Mouse (Mus musculus) MEL (cell line): ENCODE measurements around the gene Ttc41. TPM values are rescaled to one million over a fixed set of nuclear protein-coding genes. Genes with fewer than 3 reads are reported as not detected.
A peak's percentile ranks its signal among the peaks of the same experiment; 100 is the strongest.

Experiments used
- DNase-seq: peaks from one replicate; pipeline ENCODE4 v3.0.0; 2011; ENCODE audit warnings: low read depth, low spot score
- H3K27ac ChIP-seq: 2 replicates; pipeline ENCODE4 v1.5.1; 2012; ENCODE audit warnings: low read depth, mild to moderate bottlenecking, control low read depth, low read length, moderate library complexity; ENCODE audit not compliant: control insufficient read depth
- H3K27me3 ChIP-seq, 2 experiments: fragments of 150-350 bp in 1 of 2; sonication (generic) in 1 of 2; 2 replicates each; pipeline ENCODE4 v1.6.1; 2012; ENCODE audit warnings: low read length in 2 of 2, mild to moderate bottlenecking in 2 of 2, improper control_type of control experiment in 1 of 2, moderate library complexity in 1 of 2; ENCODE audit not compliant: insufficient read depth in 2 of 2, control insufficient read depth in 1 of 2
- H3K36me3 ChIP-seq, 2 experiments: 2 replicates each; pipeline ENCODE4 v1.6.1; 2012 to 2014; ENCODE audit warnings: low read length in 2 of 2, improper control_type of control experiment in 1 of 2, inconsistent platforms in 1 of 2, mild to moderate bottlenecking in 1 of 2; ENCODE audit not compliant: insufficient read depth in 2 of 2, control insufficient read depth in 1 of 2
- H3K4me1 ChIP-seq, 2 experiments: fragments of 150-350 bp in 1 of 2; sonication (generic) in 1 of 2; 2 replicates each; pipeline ENCODE4 v1.6.1; 2012; ENCODE audit warnings: low read length in 2 of 2, improper control_type of control experiment in 1 of 2, mild to moderate bottlenecking in 1 of 2; ENCODE audit not compliant: insufficient read depth in 2 of 2, control insufficient read depth in 1 of 2
- H3K4me3 ChIP-seq, 2 experiments: fragments of 150-350 bp in 1 of 2; sonication (generic) in 1 of 2; 2 replicates each; pipeline ENCODE4 v1.5.1; 2012; ENCODE audit warnings: low read depth in 2 of 2, low read length in 2 of 2, mild to moderate bottlenecking in 2 of 2, moderate library complexity in 2 of 2, control low read depth in 1 of 2, improper control_type of control experiment in 1 of 2; ENCODE audit not compliant: control insufficient read depth in 1 of 2, insufficient read depth in 1 of 2
- H3K79me2 ChIP-seq: 2 replicates; pipeline ENCODE4 v1.6.1; 2012; ENCODE audit warnings: mild to moderate bottlenecking, low read length, moderate library complexity; ENCODE audit not compliant: control insufficient read depth, poor library complexity, insufficient read depth
- H3K9ac ChIP-seq: 2 replicates; pipeline ENCODE4 v1.6.1; 2012; ENCODE audit warnings: low read depth, mild to moderate bottlenecking, control low read depth, low read length, moderate library complexity; ENCODE audit not compliant: control insufficient read depth, poor library complexity, severe bottlenecking
- H3K9me3 ChIP-seq: fragments of 150-350 bp; sonication (generic); replicated peaks from 2 replicates; pipeline ENCODE4 v1.6.1; 2012; ENCODE audit warnings: mild to moderate bottlenecking, low read length, improper control_type of control experiment, moderate library complexity; ENCODE audit not compliant: insufficient read depth
- BHLHE40 ChIP-seq: IDR thresholded peaks from 2 replicates; pipeline ENCODE4 v1.6.1; 2012; ENCODE audit warnings: low read depth, mild to moderate bottlenecking, inconsistent platforms, low read length, improper control_type of control experiment, borderline replicate concordance
- CHD1 ChIP-seq: IDR thresholded peaks from 2 replicates; pipeline ENCODE4 v1.6.1; 2012; ENCODE audit warnings: low read depth, mild to moderate bottlenecking, inconsistent platforms, low read length, improper control_type of control experiment
- CHD2 ChIP-seq: IDR thresholded peaks from 2 replicates; pipeline ENCODE4 v1.6.1; 2011; ENCODE audit warnings: low read length, improper control_type of control experiment
- CTCF ChIP-seq, 3 experiments: IDR thresholded peaks in 2 of 3; conservative IDR thresholded peaks in 1 of 3; 2 replicates each; pipeline ENCODE4 v1.5.1; 2011 to 2012; ENCODE audit warnings: low read length in 3 of 3, low read depth in 2 of 3, mild to moderate bottlenecking in 2 of 3, improper control_type of control experiment in 1 of 3, inconsistent platforms in 1 of 3, mixed read lengths in 1 of 3, moderate library complexity in 1 of 3; ENCODE audit not compliant: control insufficient read depth in 1 of 3, insufficient read depth in 1 of 3, poor library complexity in 1 of 3, severe bottlenecking in 1 of 3
- E2F4 ChIP-seq: IDR thresholded peaks from 2 replicates; pipeline ENCODE4 v1.6.1; 2011; ENCODE audit warnings: low read depth, low read length, improper control_type of control experiment, borderline replicate concordance
- ELF1 ChIP-seq: IDR thresholded peaks from 2 replicates; pipeline ENCODE4 v1.6.1; 2014; ENCODE audit warnings: low read depth, mild to moderate bottlenecking, inconsistent platforms, low read length, improper control_type of control experiment, moderate library complexity
- EP300 ChIP-seq, 2 experiments: IDR thresholded peaks; 2 replicates each; pipeline ENCODE4 v1.6.1; 2011; ENCODE audit warnings: improper control_type of control experiment in 2 of 2, low read length in 2 of 2, low read depth in 1 of 2, mild to moderate bottlenecking in 1 of 2
- ETS1 ChIP-seq: IDR thresholded peaks from 2 replicates; pipeline ENCODE4 v1.6.1; 2012; ENCODE audit warnings: low read depth, mild to moderate bottlenecking, inconsistent platforms, low read length, improper control_type of control experiment, moderate library complexity
- GATA1 ChIP-seq: IDR thresholded peaks from 2 replicates; pipeline ENCODE4 v1.6.1; 2011; ENCODE audit warnings: low read depth, low read length, improper control_type of control experiment
- HCFC1 ChIP-seq: IDR thresholded peaks from 2 replicates; pipeline ENCODE4 v1.6.1; 2012; ENCODE audit warnings: low read depth, mild to moderate bottlenecking, inconsistent platforms, low read length, improper control_type of control experiment, moderate library complexity
- JUND ChIP-seq: IDR thresholded peaks from 2 replicates; pipeline ENCODE4 v1.6.1; 2011; ENCODE audit warnings: low read depth, mild to moderate bottlenecking, improper control_type of control experiment, low read length
- KAT2A ChIP-seq: conservative IDR thresholded peaks from 2 replicates; pipeline ENCODE4 v1.6.1; 2012; ENCODE audit warnings: low read depth, low read length, improper control_type of control experiment, inconsistent platforms
- MAFK ChIP-seq: IDR thresholded peaks from 2 replicates; pipeline ENCODE4 v1.6.1; 2011; ENCODE audit warnings: low read depth, mild to moderate bottlenecking, low read length, improper control_type of control experiment, borderline replicate concordance
- MAX ChIP-seq: IDR thresholded peaks from 2 replicates; pipeline ENCODE4 v1.6.1; 2011; ENCODE audit warnings: low read length, improper control_type of control experiment
- MAZ ChIP-seq: IDR thresholded peaks from 2 replicates; pipeline ENCODE4 v1.6.1; 2012; ENCODE audit warnings: low read depth, mild to moderate bottlenecking, inconsistent platforms, low read length, improper control_type of control experiment
- MEF2A ChIP-seq: IDR thresholded peaks from 2 replicates; pipeline ENCODE4 v1.6.1; 2014; ENCODE audit warnings: low read depth, mild to moderate bottlenecking, inconsistent platforms, low read length, improper control_type of control experiment; ENCODE audit not compliant: poor library complexity, insufficient replicate concordance, severe bottlenecking; ENCODE audit errors: extremely low read depth
- MXI1 ChIP-seq: IDR thresholded peaks from 2 replicates; pipeline ENCODE4 v1.6.1; 2011; ENCODE audit warnings: mild to moderate bottlenecking, low read depth, low read length, improper control_type of control experiment
- MYB ChIP-seq: IDR thresholded peaks from 2 replicates; pipeline ENCODE4 v1.6.1; 2011; ENCODE audit warnings: mild to moderate bottlenecking, low read depth, low read length, improper control_type of control experiment
- NELFE ChIP-seq: IDR thresholded peaks from 2 replicates; pipeline ENCODE4 v1.6.1; 2011; ENCODE audit warnings: low read depth, low read length, improper control_type of control experiment
- NRF1 ChIP-seq: IDR thresholded peaks from 2 replicates; pipeline ENCODE4 v1.6.1; 2014; ENCODE audit warnings: low read depth, mild to moderate bottlenecking, inconsistent platforms, low read length, improper control_type of control experiment, moderate library complexity; ENCODE audit not compliant: poor library complexity, insufficient read depth, severe bottlenecking
- POLR2A ChIP-seq, 2 experiments: IDR thresholded peaks; 2 replicates each; pipeline ENCODE4 v1.6.1; 2011 to 2012; ENCODE audit warnings: low read length in 2 of 2, mild to moderate bottlenecking in 2 of 2, control low read depth in 1 of 2, improper control_type of control experiment in 1 of 2, low read depth in 1 of 2, moderate library complexity in 1 of 2; ENCODE audit not compliant: control insufficient read depth in 1 of 2, insufficient read depth in 1 of 2, poor library complexity in 1 of 2
- POLR2AphosphoS2 ChIP-seq: IDR thresholded peaks from 2 replicates; pipeline ENCODE4 v1.6.1; 2011; ENCODE audit warnings: low read length, improper control_type of control experiment
- POLR2AphosphoS5 ChIP-seq: IDR thresholded peaks from 2 replicates; pipeline ENCODE4 v1.6.1; 2012; ENCODE audit warnings: low read depth, borderline replicate concordance, mild to moderate bottlenecking, inconsistent platforms, low read length, moderate library complexity, mixed read lengths
- RAD21 ChIP-seq: IDR thresholded peaks from 2 replicates; pipeline ENCODE4 v1.6.1; 2011; ENCODE audit warnings: mild to moderate bottlenecking, low read depth, low read length, improper control_type of control experiment
- RCOR1 ChIP-seq: IDR thresholded peaks from 2 replicates; pipeline ENCODE4 v1.6.1; 2012; ENCODE audit warnings: low read depth, mild to moderate bottlenecking, inconsistent platforms, low read length, improper control_type of control experiment
- SIN3A ChIP-seq: IDR thresholded peaks from 2 replicates; pipeline ENCODE4 v1.6.1; 2012; ENCODE audit warnings: low read length, improper control_type of control experiment, inconsistent platforms
- TAL1 ChIP-seq: IDR thresholded peaks from 2 replicates; pipeline ENCODE4 v1.6.1; 2012; ENCODE audit warnings: mild to moderate bottlenecking, inconsistent platforms, low read length, moderate library complexity, mixed read lengths
- TBP ChIP-seq: IDR thresholded peaks from 2 replicates; pipeline ENCODE4 v1.8.0; 2011; ENCODE audit warnings: low read depth, low read length, improper control_type of control experiment
- UBTF ChIP-seq: IDR thresholded peaks from 2 replicates; pipeline ENCODE4 v1.6.1; 2012; ENCODE audit warnings: low read depth, mild to moderate bottlenecking, inconsistent platforms, low read length, improper control_type of control experiment, moderate library complexity, borderline replicate concordance; ENCODE audit not compliant: insufficient read depth
- USF1 ChIP-seq: IDR thresholded peaks from 2 replicates; pipeline ENCODE4 v1.6.1; 2014; ENCODE audit warnings: low read depth, mild to moderate bottlenecking, inconsistent platforms, low read length, improper control_type of control experiment, moderate library complexity
- USF2 ChIP-seq, 2 experiments: IDR thresholded peaks; 2 replicates each; pipeline ENCODE4 v1.6.1; 2011 to 2012; ENCODE audit warnings: improper control_type of control experiment in 2 of 2, low read length in 2 of 2, borderline replicate concordance in 1 of 2, inconsistent platforms in 1 of 2, low read depth in 1 of 2, mild to moderate bottlenecking in 1 of 2; ENCODE audit not compliant: insufficient read depth in 1 of 2
- ZC3H11A ChIP-seq: IDR thresholded peaks from 2 replicates; pipeline ENCODE4 v1.6.1; 2012; ENCODE audit warnings: low read depth, mild to moderate bottlenecking, inconsistent platforms, low read length, improper control_type of control experiment
- ZKSCAN1 ChIP-seq: IDR thresholded peaks from 2 replicates; pipeline ENCODE4 v1.6.1; 2012; ENCODE audit warnings: low read depth, mild to moderate bottlenecking, inconsistent platforms, low read length, improper control_type of control experiment, moderate library complexity
- ZMIZ1 ChIP-seq: IDR thresholded peaks from 2 replicates; pipeline ENCODE4 v1.6.1; 2012; ENCODE audit warnings: low read depth, mild to moderate bottlenecking, inconsistent platforms, low read length, improper control_type of control experiment, moderate library complexity
- ZNF384 ChIP-seq: IDR thresholded peaks from 2 replicates; pipeline ENCODE4 v1.6.1; 2012; ENCODE audit warnings: low read depth, mild to moderate bottlenecking, inconsistent platforms, low read length, improper control_type of control experiment
- polyA plus RNA-seq, 2 experiments: library from polyadenylated mRNA; stranded (reverse) in 1 of 2; unstranded in 1 of 2; fragments of >175 nt in 1 of 2; fragments of >200 nt in 1 of 2; gene quantifications; 2 replicates each; pipeline versions ENCODE4 v1.2.1 to v1.2.4; 2012; ENCODE audit warnings: low replicate concordance in 2 of 2, low read depth in 1 of 2; ENCODE audit not compliant: insufficient read length in 2 of 2, insufficient read depth in 1 of 2, missing spikeins in 1 of 2
- total RNA-seq: library from RNA; depleted of rRNA; stranded (reverse); fragments of 300-350 nt; gene quantifications from 2 replicates; pipeline ENCODE4 v1.2.3, GENCODE M21; 2012

Gene Ttc41
- total and polyA plus RNA-seq, 3 experiments = 1.0 to 2.1 TPM; not detected in 1

DNA sequence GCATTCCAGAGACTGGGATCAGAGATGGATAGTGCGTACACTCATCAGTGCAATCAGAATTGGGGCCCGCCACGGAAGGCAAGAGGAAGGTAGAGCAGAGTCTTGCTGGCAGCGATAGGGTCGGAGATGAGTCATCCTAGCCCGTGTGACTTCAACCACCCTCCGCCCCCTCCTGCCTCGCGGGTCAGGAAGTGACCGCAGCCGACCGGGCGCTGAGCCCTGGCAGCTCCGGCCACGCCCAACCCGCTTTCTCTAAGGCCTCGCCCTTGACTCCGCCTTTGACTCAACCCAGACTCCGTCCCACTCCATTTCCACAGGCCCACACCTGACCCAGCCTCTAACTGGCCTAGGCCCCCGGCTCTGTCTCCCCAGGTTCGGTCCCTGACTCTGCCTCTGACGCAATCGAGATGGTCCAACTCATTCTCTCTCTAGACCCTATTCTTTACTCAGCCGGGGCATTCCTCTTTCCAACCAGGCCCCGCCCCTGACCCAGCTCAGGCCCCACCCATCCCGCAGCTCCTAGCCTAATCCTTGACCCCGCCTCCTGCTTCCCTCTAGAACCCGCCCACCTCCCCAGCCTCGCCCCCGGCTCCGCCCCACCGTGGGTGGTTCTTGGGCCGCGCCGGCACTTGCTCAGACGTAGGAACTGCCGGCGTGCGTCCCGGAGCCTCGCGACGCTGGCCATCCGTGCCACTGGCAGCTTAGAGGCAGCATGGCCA is 72.9 kb downstream of the Ttc41 start, which contains the start of gene Nt5dc3:
Nt5dc3 (plus strand) TSS at position 608 of the 719 bp plus-strand sequence.
- Histone ChIP-seq H3K9ac (peak within 1 kb of the TSS; percentile 79), H3K9me3 (no peaks in the 10 kb centered on the region), H3K79me2 (peaks cover 43% of the 10 kb centered on the region), H3K27ac (peak within 1 kb of the TSS; percentile 67), H3K36me3 (peaks cover 0 to 29% of the 10 kb centered on the region in 2 experiments; a peak in 2 of 4 replicates), H3K27me3 (no peaks in the 10 kb centered on the region), H3K4me3 (peak within 1 kb of the TSS; percentile 75 to 97), H3K4me1 (peaks cover 16 to 18% of the 10 kb centered on the region in 2 experiments)
- peak; percentile 98 for DNase-seq
- TF ChIP-seq RAD21 (no peak), GATA1 (peak; percentile 63), ETS1 (peak; percentile 95), KAT2A (no peak; the same call in 1 of the 2 replicates), CTCF (IDR thresholded peaks at IDR 0.05 in 2 of 3, conservative IDR thresholded peaks at IDR 0.05 in 1 of 3; ENCODE audit: control insufficient read depth in 1 of 3, insufficient read depth in 1 of 3, low read depth in 2 of 3, low read length in 3 of 3, poor library complexity in 1 of 3, severe bottlenecking in 1 of 3) (0 out of 6 replicates have a peak, but pooled peaks of 1 of the 3 experiments have one; percentile 7), UBTF (no peak), POLR2AphosphoS2 (peak; percentile 87), SIN3A (peak; percentile 59), ZNF384 (no peak), MAZ (peak; percentile 74; the same call in 1 of the 2 replicates), MEF2A (no peak), BHLHE40 (peak; percentile 80), CHD2 (no peak), NRF1 (0 out of 2 replicates have a peak, but pooled peaks have one; percentile 4), E2F4 (no peak), CHD1 (no peak), MXI1 (peak; percentile 74), ZC3H11A (no peak), ZKSCAN1 (no peak), ELF1 (peak; percentile 78), USF2 (IDR thresholded peaks at IDR 0.05; ENCODE audit: borderline replicate concordance in 1 of 2, insufficient read depth in 1 of 2, low read depth in 1 of 2, low read length in 2 of 2) (no peak), POLR2AphosphoS5 (no peak), USF1 (peak; percentile 61), NELFE (peak; percentile 86), JUND (peak; percentile 95), MAFK (no peak), TAL1 (peak; percentile 65), MAX (peak; percentile 78), HCFC1 (no peak), RCOR1 (peak; percentile 57; the same call in 1 of the 2 replicates), TBP (no peak), POLR2A (IDR thresholded peaks at IDR 0.05; ENCODE audit: control insufficient read depth in 1 of 2, insufficient read depth in 1 of 2, low read depth in 1 of 2, low read length in 2 of 2, poor library complexity in 1 of 2) (peak; percentile 92 to 93), MYB (0 out of 2 replicates have a peak, but pooled peaks have one; percentile 15), ZMIZ1 (peak; percentile 79; the same call in 1 of the 2 replicates), EP300 (IDR thresholded peaks at IDR 0.05; ENCODE audit: low read depth in 1 of 2, low read length in 2 of 2) (peak; percentile 81 to 85)
